Mouse (Mus musculus): ENCODE results near the gene Prelid3b. TPM values are rescaled to one million over a fixed set of nuclear protein-coding genes. Genes with fewer than 3 reads are reported as not detected.

Prelid3b gene
- 33.3 and 36.2 TPM in 2 replicates for polyA plus RNA-seq (2012; rRNA removed)

- H3K27ac ChIP-seq (ENCODE audit: insufficient read depth, low read depth, low read length) = peak within 1 kb of the TSS; percentile 94
- H3K27me3 ChIP-seq (ENCODE audit: control insufficient read depth, insufficient read depth, low read length) = no peaks in the 10 kb centered on the region
- peak; percentile 58 for TF ChIP-seq POLR2A (IDR thresholded peaks at IDR 0.05; ENCODE audit: low read depth, low read length)
- no peak for TF ChIP-seq CTCF (IDR thresholded peaks at IDR 0.05; ENCODE audit: extremely low read depth, insufficient read length, insufficient replicate concordance, low read depth, low read length)
- peaks cover 15% of the 10 kb centered on the region for H3K36me3 ChIP-seq (ENCODE audit: control insufficient read depth, insufficient read depth, low read length)
- H3K4me3 ChIP-seq (ENCODE audit: low read depth, low read length) = peak within 1 kb of the TSS; percentile 78
- under 1% methylated on average over 53 of the region's 53 CpGs for WGBS
- H3K4me1 ChIP-seq (ENCODE audit: control insufficient read depth, insufficient read depth, insufficient read length, low read length) = peaks cover 34% of the 10 kb centered on the region
Measured at GRCm38 (mm10) chr2:174472818-174473549, at the start of gene Prelid3b. Prelid3b (minus strand) TSS chr2:174473081.

GRCm38 (mm10) chr2:174522134-174522533 is 49.3 kb upstream of the Prelid3b start:
- Histone ChIP-seq H3K4me1 (ENCODE audit: control insufficient read depth, insufficient read depth, insufficient read length, low read length) (peaks cover 2% of the 10 kb centered on the region; the same call in 1 of the 2 replicates), H3K4me3 (ENCODE audit: low read depth, low read length) (no peak overlapping the region), H3K27me3 (ENCODE audit: control insufficient read depth, insufficient read depth, low read length) (no peaks in the 10 kb centered on the region), H3K36me3 (ENCODE audit: control insufficient read depth, insufficient read depth, low read length) (no peaks in the 10 kb centered on the region), H3K27ac (ENCODE audit: insufficient read depth, low read depth, low read length) (no peak overlapping the region)
- WGBS = 31% methylated on average over 3 of the region's 3 CpGs
- TF ChIP-seq POLR2A (IDR thresholded peaks at IDR 0.05; ENCODE audit: low read depth, low read length) (no peak), CTCF (IDR thresholded peaks at IDR 0.05; ENCODE audit: extremely low read depth, insufficient read length, insufficient replicate concordance, low read depth, low read length) (no peak)

GRCm38 (mm10) chr2:174517141-174518079 is 44.5 kb upstream of the Prelid3b start:
- no peak for TF ChIP-seq POLR2A (IDR thresholded peaks at IDR 0.05; ENCODE audit: low read depth, low read length)
- TF ChIP-seq CTCF (IDR thresholded peaks at IDR 0.05; ENCODE audit: extremely low read depth, insufficient read length, insufficient replicate concordance, low read depth, low read length) = no peak
- Histone ChIP-seq H3K4me1 (ENCODE audit: control insufficient read depth, insufficient read depth, insufficient read length, low read length) (peaks cover 2% of the 10 kb centered on the region; the same call in 1 of the 2 replicates), H3K4me3 (ENCODE audit: low read depth, low read length) (no peak overlapping the region), H3K36me3 (ENCODE audit: control insufficient read depth, insufficient read depth, low read length) (no peaks in the 10 kb centered on the region), H3K27ac (ENCODE audit: insufficient read depth, low read depth, low read length) (no peak overlapping the region), H3K27me3 (ENCODE audit: control insufficient read depth, insufficient read depth, low read length) (no peaks in the 10 kb centered on the region)
- WGBS = 57% methylated on average over 8 of the region's 8 CpGs

GRCm38 (mm10) chr2:174514887-174515286 is 42.0 kb upstream of the Prelid3b start:
- Histone ChIP-seq H3K4me3 (ENCODE audit: low read depth, low read length) (no peak overlapping the region), H3K27me3 (ENCODE audit: control insufficient read depth, insufficient read depth, low read length) (no peaks in the 10 kb centered on the region), H3K36me3 (ENCODE audit: control insufficient read depth, insufficient read depth, low read length) (no peaks in the 10 kb centered on the region), H3K4me1 (ENCODE audit: control insufficient read depth, insufficient read depth, insufficient read length, low read length) (peaks cover 2% of the 10 kb centered on the region; the same call in 1 of the 2 replicates), H3K27ac (ENCODE audit: insufficient read depth, low read depth, low read length) (no peak overlapping the region)
- WGBS = 79% methylated on average over 4 of the region's 4 CpGs
- TF ChIP-seq CTCF (IDR thresholded peaks at IDR 0.05; ENCODE audit: extremely low read depth, insufficient read length, insufficient replicate concordance, low read depth, low read length) (no peak), POLR2A (IDR thresholded peaks at IDR 0.05; ENCODE audit: low read depth, low read length) (no peak)

- Histone ChIP-seq H3K4me3 (ENCODE audit: low read depth, low read length) (no peak overlapping the region), H3K27ac (ENCODE audit: insufficient read depth, low read depth, low read length) (no peak overlapping the region), H3K27me3 (ENCODE audit: control insufficient read depth, insufficient read depth, low read length) (no peaks in the 10 kb centered on the region), H3K4me1 (ENCODE audit: control insufficient read depth, insufficient read depth, insufficient read length, low read length) (peaks cover 2% of the 10 kb centered on the region; the same call in 1 of the 2 replicates), H3K36me3 (ENCODE audit: control insufficient read depth, insufficient read depth, low read length) (no peaks in the 10 kb centered on the region)
- TF ChIP-seq CTCF (IDR thresholded peaks at IDR 0.05; ENCODE audit: extremely low read depth, insufficient read length, insufficient replicate concordance, low read depth, low read length) (no peak), POLR2A (IDR thresholded peaks at IDR 0.05; ENCODE audit: low read depth, low read length) (no peak)
- WGBS = 63% methylated on average over 5 of the region's 5 CpGs
Measured at GRCm38 (mm10) chr2:174513827-174514226, 40.9 kb upstream of the Prelid3b start.

GRCm38 (mm10) chr2:174509825-174510224 is 36.9 kb upstream of the Prelid3b start:
- TF ChIP-seq CTCF (IDR thresholded peaks at IDR 0.05; ENCODE audit: extremely low read depth, insufficient read length, insufficient replicate concordance, low read depth, low read length) (no peak), POLR2A (IDR thresholded peaks at IDR 0.05; ENCODE audit: low read depth, low read length) (no peak)
- Histone ChIP-seq H3K27me3 (ENCODE audit: control insufficient read depth, insufficient read depth, low read length) (no peaks in the 10 kb centered on the region), H3K4me1 (ENCODE audit: control insufficient read depth, insufficient read depth, insufficient read length, low read length) (no peaks in the 10 kb centered on the region), H3K4me3 (ENCODE audit: low read depth, low read length) (no peak overlapping the region), H3K36me3 (ENCODE audit: control insufficient read depth, insufficient read depth, low read length) (no peaks in the 10 kb centered on the region), H3K27ac (ENCODE audit: insufficient read depth, low read depth, low read length) (no peak overlapping the region)
- 89% methylated on average over 8 of the region's 8 CpGs for WGBS

GRCm38 (mm10) chr2:174507998-174508397 is 35.1 kb upstream of the Prelid3b start:
- no peaks in the 10 kb centered on the region for H3K36me3 ChIP-seq (ENCODE audit: control insufficient read depth, insufficient read depth, low read length)
- H3K4me3 ChIP-seq (ENCODE audit: low read depth, low read length) = no peak overlapping the region
- H3K27me3 ChIP-seq (ENCODE audit: control insufficient read depth, insufficient read depth, low read length) = no peaks in the 10 kb centered on the region
- no peaks in the 10 kb centered on the region for H3K4me1 ChIP-seq (ENCODE audit: control insufficient read depth, insufficient read depth, insufficient read length, low read length)
- no peak overlapping the region for H3K27ac ChIP-seq (ENCODE audit: insufficient read depth, low read depth, low read length)
- no peak for TF ChIP-seq CTCF (IDR thresholded peaks at IDR 0.05; ENCODE audit: extremely low read depth, insufficient read length, insufficient replicate concordance, low read depth, low read length)
- no peak for TF ChIP-seq POLR2A (IDR thresholded peaks at IDR 0.05; ENCODE audit: low read depth, low read length)
- WGBS = 81% methylated on average over 4 of the region's 4 CpGs
